Mouse (Mus musculus) mouse trophoblast stem cell (cell line): ENCODE data around the gene Frk.
"Not testable (repeated sequence)": the region's sequence is repeated elsewhere in the genome, so short reads cannot be mapped to it uniquely, and the experiment has no call there.

Experiments
- in situ Hi-C, 2 experiments: fragments of 300-500 bp; cut with MseI, MboI; formaldehyde crosslinking; loops; 2 replicates in 1 of 2; 3 replicates in 1 of 2; pipeline ENCODE4 v1.15.1; 2025

Gene Frk

DNA sequence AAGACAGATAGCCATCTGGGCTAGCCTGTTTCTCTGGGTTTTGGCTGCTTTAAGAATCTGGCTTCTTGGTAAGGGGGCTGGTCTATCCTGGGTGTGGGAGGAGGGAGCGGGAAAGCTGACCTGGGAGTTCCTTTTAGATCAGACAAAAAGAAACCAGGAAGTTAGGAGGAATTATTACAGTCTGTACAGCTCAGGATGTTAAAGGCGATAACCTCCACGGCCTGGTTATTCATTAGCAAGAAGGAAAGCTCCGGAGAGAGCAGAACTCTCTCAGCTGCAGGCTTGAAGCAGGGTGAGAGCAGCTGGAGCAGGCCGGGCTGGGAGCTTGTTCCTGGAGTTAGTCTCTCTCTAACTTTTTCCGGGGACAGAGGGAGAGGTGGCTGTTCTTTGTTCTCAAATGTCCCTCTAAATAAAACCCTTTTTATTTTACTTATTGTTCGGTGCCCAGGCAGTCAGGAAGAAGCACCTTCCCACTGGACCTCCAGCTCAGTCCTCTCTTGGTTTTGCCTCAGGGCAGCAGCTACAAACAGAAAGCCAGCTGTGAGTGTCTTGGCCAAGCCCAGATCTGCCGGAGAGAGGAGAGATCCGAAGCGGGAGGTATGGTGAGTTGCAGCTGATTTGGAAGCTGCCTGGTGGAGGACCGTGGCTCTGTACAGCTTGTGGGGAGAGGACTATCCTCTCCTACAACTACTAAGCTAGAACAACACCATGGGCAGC, at the start of gene Frk:
Gene Frk (plus strand): TSS at position 103 of the 717 bp plus-strand sequence.
- in situ Hi-C loops, result no loop called here

DNA sequence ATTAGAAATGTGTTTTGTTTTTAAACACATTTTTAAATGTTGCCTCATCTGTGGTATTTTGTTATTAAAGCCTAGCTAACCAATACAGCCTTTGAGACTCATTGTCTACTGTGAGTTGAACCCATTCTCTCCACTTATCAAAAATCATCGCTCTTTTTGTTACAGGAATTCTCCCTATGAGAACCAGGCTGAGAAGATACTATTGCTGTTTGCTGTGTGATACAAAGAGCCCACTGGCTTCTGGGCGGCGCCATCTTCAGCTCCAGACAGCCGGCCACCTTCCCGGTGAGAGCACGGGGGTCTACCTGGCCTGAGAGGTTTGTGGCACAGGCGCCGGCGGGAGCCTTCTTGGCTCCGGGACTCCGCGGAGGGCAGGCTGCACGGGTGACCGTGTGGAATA, 49.0 kb upstream of the Frk start:
- in situ Hi-C loops, result not testable (repeated sequence)

DNA sequence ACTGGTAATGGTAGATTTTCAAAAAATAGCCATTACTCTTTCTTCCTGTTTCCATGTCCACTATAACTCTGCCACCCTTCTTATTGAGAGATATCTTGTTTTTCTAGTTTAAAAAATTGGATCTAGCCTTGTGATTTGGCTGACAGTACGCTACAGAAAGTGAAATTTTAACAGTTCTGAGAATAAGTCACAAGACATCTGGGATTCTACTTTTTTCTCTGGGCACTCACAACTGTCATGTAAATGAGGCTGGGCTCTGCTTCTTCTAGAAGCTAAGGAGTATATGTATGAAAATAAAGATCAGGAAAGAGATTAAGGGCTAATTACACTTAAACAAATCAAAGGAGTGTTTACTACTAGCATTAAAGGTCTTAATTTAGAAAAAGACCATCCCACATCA, 33.7 kb upstream of the Frk start:
- in situ Hi-C loops, result no loop called here

DNA sequence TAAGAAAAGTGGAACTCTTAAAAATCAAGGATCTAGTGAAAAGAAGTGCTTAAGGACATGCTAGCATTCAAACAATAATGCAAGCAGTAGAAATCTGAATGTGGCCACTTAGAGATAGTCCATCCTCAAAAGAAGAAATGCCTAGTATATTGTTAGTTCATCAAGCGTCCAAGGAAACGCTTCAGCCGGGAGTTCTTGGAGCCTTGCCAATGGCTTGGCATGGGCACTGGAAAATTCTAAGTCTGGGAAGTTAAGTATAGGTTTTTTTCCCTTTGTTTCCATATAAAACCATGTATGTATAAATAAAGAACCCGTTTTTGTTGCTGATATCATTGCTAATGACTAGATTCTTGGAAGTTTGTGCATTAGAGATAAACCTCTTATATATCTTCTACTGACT, 21.7 kb upstream of the Frk start:
- in situ Hi-C loops, result no loop called here

DNA sequence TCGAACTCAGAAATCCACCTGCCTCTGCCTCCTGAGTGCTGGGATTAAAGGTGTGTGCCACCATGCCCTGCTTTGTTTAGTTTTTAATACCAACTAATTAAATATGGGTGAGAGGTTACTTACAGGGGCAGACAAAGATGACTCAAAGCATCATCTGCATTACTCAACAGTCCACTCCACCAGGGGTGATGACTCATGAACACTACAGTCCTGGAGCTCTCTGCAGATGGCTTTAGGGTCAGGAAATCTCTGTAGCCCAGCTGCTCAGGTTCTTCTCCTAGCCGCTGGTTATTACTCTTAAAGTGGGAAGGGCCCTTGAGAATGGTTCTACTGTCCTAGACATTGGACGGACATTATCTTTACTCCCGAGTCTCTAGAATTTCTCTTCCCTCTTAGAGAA, 18.9 kb upstream of the Frk start:
- in situ Hi-C loops, result no loop called here

DNA sequence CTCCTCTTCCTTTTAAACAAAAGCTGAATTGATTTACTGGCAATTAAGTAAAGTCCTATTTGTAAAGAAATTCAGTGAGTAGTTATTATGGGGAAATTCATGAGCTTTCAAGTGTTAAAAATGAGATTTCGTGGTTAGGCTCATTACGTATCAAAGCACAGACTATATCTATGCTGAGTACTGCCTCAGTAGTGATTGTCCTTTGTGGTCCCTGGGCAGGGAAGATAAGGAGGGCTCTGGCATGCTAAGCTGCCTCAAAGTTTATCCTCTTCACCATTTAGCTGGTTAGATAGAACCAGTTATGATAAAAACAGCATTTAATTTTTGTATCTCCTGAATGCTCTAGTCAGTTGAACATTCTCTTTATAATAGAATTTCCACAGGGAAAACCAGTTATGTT, 14.2 kb upstream of the Frk start:
- in situ Hi-C loops, result no loop called here

DNA sequence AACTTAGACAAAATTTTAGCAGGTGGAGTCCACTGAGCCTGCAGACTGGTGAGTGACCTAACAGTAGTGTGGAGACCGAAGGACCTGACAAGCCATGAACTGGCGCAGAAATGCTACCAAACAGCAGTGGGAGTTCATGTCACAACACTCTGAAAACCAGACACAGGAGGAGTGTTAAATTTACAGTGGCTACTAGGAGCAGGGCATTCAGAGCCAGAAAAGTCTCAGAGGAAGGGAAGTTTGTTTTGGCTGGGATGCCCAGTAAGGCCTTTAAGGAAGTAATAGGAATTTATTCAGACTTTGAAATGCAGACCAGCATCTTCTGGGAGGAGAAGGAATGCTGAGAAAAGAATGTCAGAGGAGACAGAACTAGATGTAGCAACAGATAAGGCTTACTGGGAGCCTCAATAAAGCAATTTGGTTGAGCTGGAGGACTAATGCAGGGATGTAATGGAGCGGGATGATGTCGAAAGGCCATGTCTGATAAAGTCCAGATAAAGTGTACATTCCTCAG, 3.2 kb upstream of the Frk start:
- in situ Hi-C loops, result no loop called here

DNA sequence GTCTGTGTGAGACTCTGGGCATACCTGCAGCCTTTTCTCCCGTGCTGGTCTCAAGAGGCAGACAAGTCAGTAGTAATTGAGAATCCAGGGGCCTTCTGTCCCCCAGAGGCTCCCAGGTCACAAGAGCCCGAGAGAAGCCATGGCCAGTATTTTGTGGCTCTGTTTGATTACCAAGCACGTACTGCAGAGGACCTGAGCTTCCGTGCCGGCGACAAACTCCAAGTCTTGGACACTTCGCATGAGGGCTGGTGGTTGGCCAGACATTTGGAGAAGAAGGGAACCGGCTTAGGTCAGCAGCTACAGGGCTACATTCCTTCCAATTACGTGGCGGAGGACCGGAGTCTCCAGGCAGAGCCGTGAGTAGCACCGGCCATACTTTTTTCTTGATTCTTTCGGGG, 814 bp downstream of the Frk start:
- in situ Hi-C loops, result no loop called here

DNA sequence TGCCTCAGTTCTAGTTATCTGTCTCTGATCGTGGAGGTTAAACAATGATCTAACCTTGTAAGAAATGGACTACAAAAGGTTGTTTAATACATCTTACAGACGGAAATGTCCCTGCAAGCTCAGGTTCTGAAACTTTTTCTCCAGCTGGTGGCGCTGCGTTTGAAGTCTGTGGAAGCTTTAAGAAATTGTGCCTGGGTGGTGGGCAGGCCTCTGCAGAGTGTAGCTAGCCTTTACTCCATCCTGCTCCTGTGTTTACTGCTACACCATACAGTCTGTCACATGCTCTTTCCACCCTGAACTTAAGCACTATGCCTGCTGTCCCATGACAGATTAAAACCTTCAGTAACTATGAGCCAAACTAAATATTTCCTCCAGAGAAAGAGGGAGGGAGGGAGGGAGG, 1.9 kb downstream of the Frk start:
- in situ Hi-C loops, result no loop called here

DNA sequence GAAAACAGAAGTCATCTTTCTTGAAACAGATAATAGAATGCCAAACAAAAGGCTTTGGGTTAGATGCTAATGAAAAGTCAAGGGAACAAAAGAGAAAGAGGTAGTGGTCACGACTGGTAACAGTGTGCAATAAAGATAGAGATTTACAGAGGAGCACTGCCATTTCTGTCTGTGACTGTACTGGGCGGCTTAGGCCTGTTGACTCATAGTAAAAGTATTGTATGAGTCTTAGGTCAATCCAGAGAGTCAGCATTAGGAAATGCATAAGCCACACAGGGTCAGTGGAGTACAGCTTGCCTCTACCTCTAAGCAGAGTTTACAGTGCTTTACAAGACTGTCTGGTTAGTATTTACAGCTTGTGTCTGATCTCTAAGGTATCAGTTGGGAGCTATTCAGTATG, 24.6 kb downstream of the Frk start:
- in situ Hi-C loops, result no loop called here

DNA sequence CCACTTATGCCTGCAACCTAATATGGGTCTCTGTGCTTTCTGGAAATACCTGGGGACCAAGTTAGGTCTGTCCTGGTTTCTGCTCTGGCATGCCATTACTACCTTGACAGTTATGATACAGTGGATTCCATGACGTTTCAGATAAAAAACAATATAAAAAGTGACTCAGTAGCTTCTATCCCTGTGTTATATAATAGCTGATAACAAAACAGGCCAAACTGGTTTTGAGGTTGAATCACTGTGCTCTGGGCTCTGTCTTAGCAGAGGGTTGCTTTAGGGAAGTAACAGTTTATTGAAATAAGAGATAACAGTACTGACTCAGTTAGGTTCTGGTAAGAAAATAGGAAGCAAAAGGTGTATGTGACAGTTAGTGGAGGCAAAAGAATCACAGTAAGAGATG, 25.4 kb downstream of the Frk start:
- in situ Hi-C loops, result no loop called here

DNA sequence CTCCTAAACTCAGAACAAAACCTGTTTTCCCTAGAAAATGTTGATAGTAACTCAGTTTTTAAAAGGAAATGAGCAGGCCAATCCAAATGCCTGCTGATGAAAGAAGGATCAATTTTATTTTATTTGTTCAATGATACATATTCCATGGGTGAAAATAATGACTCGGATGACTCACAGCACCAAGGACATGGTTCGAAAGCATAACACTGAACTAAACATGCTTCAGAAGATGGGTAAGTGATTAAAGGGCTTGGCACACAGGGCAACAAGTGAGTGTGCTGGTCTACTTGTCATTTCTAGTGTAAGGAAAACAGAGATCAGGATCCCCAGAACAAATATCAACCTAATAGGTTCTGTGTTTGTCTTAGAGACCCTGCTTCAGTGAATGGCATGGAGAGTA, 26.1 kb downstream of the Frk start:
- in situ Hi-C loops, result no loop called here

DNA sequence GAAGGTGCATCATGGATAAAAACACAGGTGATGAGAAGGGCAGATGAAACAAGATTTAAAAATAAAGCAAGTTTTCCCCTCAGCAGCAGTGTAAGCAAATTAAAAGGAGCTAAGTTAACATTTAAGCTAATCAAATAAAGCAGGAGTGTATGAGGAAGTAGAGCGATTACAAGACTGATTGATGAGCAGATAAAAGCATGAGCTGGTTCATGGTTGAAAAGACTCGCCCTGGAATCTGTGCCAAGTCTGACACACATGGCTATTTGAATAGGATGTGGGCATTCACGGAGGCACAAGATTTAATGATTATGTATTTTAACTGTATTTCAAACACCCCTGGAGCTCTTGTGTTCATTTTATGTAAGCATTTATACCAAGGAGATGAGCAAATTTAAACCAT, 28.0 kb downstream of the Frk start:
- in situ Hi-C loops, result no loop called here

DNA sequence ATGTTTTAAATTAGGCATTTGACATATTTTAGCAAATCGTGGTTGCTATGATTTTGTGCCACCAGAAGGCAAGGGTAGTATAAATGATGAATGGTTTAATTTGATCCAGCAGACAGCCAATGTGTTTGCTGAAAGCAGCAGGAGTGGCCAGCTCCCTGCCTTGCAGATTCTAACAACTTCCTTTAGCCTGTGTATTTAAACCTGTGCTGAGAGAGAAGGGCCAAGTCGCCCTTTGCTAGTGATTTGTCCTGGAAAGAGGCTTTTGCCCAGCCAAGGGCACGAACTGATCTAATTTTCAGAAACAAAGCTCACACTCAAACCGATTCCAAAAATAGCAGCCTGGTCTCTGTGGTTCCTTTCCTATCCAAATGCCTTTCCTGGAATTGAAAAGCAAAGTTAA, 29.4 kb downstream of the Frk start:
- in situ Hi-C loops, result no loop called here

DNA sequence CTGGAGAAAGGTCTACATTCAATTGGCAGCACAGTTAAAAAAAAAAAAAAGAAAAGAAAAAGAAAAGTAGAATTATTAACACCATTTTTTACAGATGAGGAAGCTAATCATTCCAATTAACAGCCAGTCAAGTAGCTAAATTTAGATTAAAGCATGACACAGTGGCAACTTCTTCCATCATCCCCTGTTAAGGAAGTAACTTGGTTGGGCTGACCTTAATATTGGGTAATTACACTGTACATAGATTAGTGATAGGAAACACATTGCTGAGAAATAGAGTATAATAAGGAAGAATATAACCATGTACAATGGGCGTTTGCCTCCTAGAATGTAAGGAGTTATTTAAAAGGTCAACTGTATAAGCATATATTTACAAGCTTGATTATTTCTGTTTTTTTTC, 42.4 kb downstream of the Frk start:
- in situ Hi-C loops, result no loop called here

DNA sequence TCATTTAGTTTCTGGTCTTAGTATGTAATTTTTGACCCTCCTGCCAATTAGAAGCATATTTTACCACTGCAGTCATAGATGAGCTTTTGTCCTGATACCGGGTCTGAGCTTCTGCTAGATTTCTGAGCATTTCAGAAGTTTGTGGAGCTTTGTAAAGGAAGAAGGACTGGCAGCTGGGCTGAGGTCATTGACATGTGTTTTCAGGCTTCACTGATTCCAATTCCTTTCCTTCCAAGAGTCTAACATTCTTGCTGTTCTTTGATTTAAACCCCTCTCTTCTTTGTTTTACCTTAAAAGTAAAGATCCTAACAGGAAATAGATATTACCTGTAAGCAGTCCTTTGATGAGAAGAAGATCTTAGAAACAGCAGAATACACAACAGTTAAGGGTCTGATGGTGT, 48.6 kb downstream of the Frk start:
- in situ Hi-C loops, result no loop called here

DNA sequence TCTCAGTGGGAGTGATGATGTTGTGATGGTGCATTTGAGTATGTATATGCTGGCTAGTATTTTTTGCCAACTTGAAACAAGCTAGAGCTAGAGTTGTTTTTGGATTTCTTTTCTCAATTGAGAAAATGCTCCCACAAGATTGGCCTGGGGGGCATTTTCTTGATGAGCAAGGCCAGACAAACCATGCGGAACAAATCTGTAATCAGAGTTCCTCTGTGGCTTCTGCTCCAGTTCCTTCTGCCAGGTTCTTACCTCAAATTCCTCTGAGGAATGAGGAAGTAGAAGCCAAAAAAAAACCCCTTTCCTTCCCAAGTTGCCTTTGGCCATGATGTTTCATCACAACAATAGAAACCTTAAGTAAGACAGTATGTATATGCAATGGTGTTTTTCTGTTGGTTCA, 49.3 kb downstream of the Frk start:
- in situ Hi-C loops, result no loop called here

DNA sequence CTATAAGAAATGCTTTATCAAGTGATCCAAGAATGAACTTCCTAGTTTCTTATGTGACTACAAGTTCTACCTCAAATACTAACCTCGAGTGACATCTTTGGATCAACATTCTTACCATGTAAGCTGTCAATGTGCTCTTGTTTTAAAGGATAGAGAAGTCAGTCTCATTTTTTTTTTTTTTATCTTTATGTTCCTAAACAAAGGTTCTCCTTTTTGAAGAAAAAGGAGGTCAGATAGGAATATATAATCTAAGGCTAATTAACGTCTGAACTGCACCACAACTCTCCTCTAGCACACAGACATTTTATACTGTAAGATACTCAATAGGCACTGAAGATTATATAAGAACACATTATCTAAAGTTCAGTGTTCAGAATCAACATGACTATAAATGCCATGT, 57.5 kb downstream of the Frk start:
- in situ Hi-C loops, result no loop called here

DNA sequence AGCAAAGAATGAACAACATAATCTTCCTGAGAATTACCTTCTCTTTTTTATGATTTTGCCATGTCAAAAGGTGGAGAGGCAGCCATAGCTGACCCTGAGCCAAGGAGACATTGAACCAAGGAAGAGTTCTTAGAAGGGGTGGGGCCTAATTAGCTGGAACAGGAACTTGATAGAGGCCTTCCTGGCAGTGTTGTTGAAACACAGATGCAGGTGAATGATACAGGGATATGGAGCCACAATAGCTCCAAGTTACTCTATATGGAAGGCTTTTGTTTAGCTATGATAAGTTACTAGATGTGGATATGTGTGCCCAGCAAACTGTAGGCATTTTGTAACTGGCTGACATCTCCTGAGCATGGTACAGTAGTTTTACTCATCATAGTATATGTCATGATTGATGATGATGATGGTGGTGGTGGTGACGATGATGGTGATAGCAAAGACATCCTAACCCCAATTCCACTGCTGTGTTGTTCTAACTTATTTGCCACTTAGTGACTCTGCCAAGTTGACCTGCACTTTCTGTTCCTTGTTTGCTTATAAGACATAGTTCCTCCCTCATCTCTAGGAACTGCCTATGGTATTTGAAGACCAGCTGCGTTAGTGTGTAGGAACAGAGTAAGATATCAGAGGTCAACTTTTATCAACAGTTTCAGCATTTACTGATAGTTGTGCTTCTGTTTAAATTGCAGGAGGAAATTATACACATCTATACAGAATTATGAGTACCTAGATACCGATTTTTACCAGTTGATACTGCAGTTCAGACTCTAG, 58.7 kb downstream of the Frk start:
- in situ Hi-C loops, result no loop called here

DNA sequence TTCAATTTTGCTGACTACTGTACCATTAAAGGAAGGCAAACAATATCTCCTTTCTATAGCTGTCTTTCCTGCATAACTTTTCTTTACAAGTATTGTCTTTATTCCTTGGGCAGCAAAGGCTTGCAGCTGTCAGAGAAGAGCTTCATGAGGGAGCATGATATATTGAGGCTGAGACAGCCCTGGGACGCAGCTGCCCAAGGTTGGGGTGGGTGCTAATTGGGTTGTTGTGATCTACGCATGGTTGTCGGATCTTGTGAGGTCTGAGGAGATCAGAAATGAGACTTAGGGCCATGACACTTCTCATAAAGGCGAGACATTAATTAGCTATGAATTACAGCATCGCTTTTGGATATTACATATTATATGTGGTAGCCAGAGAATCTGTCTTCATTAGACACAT, 67.4 kb downstream of the Frk start:
- in situ Hi-C loops, result no loop called here

DNA sequence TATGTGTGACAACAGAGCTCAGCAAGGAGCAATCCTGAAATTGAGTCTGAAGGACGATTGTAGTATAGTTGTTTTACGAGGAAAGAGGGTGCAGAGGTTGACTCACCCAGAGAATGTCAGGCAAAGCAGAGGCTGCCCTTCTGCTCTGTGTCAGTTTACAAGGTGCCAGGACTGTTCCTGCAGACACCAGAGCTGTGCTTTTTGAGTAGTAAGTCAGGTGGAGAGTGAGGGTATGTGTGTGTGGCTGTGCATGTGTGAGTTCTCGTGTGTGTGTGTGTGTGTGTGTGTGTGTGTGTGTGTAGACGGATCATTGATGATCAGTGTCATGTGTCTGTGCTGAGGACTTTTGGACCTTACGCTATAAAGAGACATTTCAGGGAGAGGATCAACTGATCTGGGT, 68.4 kb downstream of the Frk start:
- in situ Hi-C loops, result no loop called here

DNA sequence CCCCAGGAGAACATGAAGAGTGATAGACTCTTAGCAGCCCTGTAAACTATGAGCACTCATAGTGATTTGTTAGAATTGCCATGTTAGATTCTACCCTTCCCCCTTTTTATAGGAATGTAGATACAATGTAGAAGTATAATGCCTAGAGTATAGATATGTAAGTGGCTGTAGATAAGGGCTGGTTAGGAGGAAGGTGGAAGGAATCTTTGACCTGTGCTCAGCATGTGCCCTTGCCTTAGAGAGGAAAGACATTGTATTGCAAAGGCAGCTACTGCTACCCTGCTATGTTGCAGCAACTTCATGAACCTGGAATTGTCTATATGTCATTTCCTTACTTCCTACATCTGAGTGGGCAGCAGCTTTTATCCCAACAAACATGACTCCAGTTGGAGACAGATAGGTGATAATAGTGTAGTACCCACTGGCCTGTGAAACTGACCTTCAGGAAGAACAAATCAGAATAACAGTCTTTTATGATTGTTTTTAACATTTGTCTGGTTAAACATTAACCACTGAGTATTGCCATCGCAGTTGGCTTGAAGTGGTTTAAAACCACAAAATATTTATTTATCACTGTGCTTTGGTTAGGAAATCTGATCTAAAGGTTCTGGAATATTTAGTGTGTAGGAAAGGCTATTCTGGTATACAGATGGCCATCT, 80.4 kb downstream of the Frk start:
- in situ Hi-C loops, result no loop called here

DNA sequence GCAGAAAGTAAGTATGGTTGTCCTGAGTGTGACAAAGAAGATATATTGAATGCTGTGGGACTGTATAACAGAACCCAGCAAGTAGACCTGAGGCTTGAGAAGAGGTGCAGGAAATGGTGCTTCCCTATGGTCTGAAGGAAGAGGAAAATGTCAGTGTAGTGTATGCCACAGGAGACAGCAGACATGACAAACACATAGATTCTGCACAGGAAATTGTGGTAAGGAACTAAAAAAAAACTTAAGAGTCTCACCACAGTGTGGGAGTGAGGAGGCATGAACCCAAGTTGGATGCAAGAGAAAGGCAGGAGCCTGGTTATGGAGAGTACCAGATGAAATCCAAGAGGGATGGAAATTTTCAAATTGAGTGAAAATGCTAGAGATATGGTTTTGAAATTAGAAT, 132.3 kb downstream of the Frk start:
- in situ Hi-C loops, result no loop called here
